Comparison of ENCODE assay signal across 13 mouse cellular contexts in genomic region chr8:115150446-115151109, GRCm38 (mm10).
DNase-seq lines count a peak whose midpoint lies in the region; ATAC-seq and TF ChIP-seq lines count a peak whose summit lies in the region.
"Had no signal": no experiment of that assay in that cellular context is flagged by ENCODE, and none has a peak within 500 bp of the region (broad histone marks: within the 10 kb centered on the region; RNA-seq: fewer than 3 reads in every experiment).

No protein-coding gene starts in this region.

- no peak for DNase-seq in hindbrain, embryonic 14.5 days (ENCODE audit: low spot score)
- no peak for DNase-seq in testis, postnatal 14 days (ENCODE audit: low spot score)
- no peak for DNase-seq in urinary bladder, adult 2 months (ENCODE audit: low spot score)
- DNase-seq: cerebellum, postnatal 36 days; kidney, adult 2 months; spleen, adult 18-20 months; thymus, postnatal 14 days had no signal

- H3K9me3 ChIP-seq in forebrain, embryonic 12.5 days: no peaks in the 10 kb centered on the region
- H3K9me3 ChIP-seq in forebrain, embryonic 16.5 days (ENCODE audit: control insufficient read depth, low read length): no peaks in the 10 kb centered on the region
- peaks cover 5% of the 10 kb centered on the region; the same call in 1 of the 2 replicates for H3K9me3 ChIP-seq in E14TG2a.4 (ENCODE audit: low read length)
- no peaks in the 10 kb centered on the region for H3K9me3 ChIP-seq in hindbrain, embryonic 14.5 days (ENCODE audit: control insufficient read depth, low read length)
- no peaks in the 10 kb centered on the region for H3K9me3 ChIP-seq in liver, embryonic 16.5 days (replicated peaks; ENCODE audit: control insufficient read depth, low read length)
- H3K9me3 ChIP-seq: limb, embryonic 12.5 days had no signal

- no peak overlapping the region for H3K27ac ChIP-seq in forebrain, embryonic 12.5 days
- no peak overlapping the region for H3K27ac ChIP-seq in forebrain, embryonic 16.5 days (ENCODE audit: low read length)
- no peak overlapping the region for H3K27ac ChIP-seq in hindbrain, embryonic 14.5 days
- H3K27ac ChIP-seq in liver, embryonic 16.5 days (ENCODE audit: low read length): no peak overlapping the region
- H3K27ac ChIP-seq: limb, embryonic 12.5 days had no signal

- peaks cover 50% of the 10 kb centered on the region for H3K27me3 ChIP-seq in forebrain, embryonic 12.5 days
- peaks cover 42% of the 10 kb centered on the region for H3K27me3 ChIP-seq in forebrain, embryonic 16.5 days (replicated peaks; ENCODE audit: control insufficient read depth, insufficient read depth, low read length)
- peaks cover 24% of the 10 kb centered on the region for H3K27me3 ChIP-seq in E14TG2a.4 (ENCODE audit: insufficient read depth, low read length)
- 0 out of 2 replicates have a peak, but pooled peaks cover 3% of the 10 kb centered on the region for H3K27me3 ChIP-seq in hindbrain, embryonic 14.5 days (ENCODE audit: control insufficient read depth, insufficient read depth, low read length)
- H3K27me3 ChIP-seq in liver, embryonic 16.5 days (ENCODE audit: control insufficient read depth, insufficient read depth, low read depth, low read length): no peaks in the 10 kb centered on the region

- WGBS in forebrain, embryonic 12.5 days: 56% methylated on average over 24 of the region's 24 CpGs
- WGBS in forebrain, embryonic 16.5 days: 47% methylated on average over 24 of the region's 24 CpGs
- 39% methylated on average over 24 of the region's 24 CpGs for WGBS in hindbrain, embryonic 14.5 days
- 47% methylated on average over 24 of the region's 24 CpGs for WGBS in liver, embryonic 16.5 days (ENCODE audit: insufficient replicate concordance)

- H3K9ac ChIP-seq in forebrain, embryonic 12.5 days: no peak overlapping the region
- no peak overlapping the region for H3K9ac ChIP-seq in forebrain, embryonic 16.5 days (replicated peaks; ENCODE audit: low read depth, low read length)
- 0 out of 2 replicates have a peak overlapping the region, but pooled peaks have one; percentile 16 for H3K9ac ChIP-seq in hindbrain, embryonic 14.5 days
- no peak overlapping the region for H3K9ac ChIP-seq in liver, embryonic 16.5 days (ENCODE audit: low read depth, low read length)
- H3K9ac ChIP-seq: limb, embryonic 12.5 days had no signal

- no peak overlapping the region for H3K4me2 ChIP-seq in forebrain, embryonic 12.5 days
- no peak overlapping the region for H3K4me2 ChIP-seq in forebrain, embryonic 16.5 days (ENCODE audit: low read length)
- H3K4me2 ChIP-seq in hindbrain, embryonic 14.5 days (replicated peaks): no peak overlapping the region
- no peak overlapping the region; the same call in 1 of the 2 replicates for H3K4me2 ChIP-seq in liver, embryonic 16.5 days (ENCODE audit: low read depth, low read length)
- H3K4me2 ChIP-seq: limb, embryonic 12.5 days had no signal

- H3K4me3 ChIP-seq in forebrain, embryonic 12.5 days (replicated peaks): no peak overlapping the region
- H3K4me3 ChIP-seq in forebrain, embryonic 16.5 days (replicated peaks; ENCODE audit: low read length): no peak overlapping the region
- H3K4me3 ChIP-seq in E14TG2a.4 (replicated peaks; ENCODE audit: low read length): peak overlapping the region; percentile 49
- no peak overlapping the region for H3K4me3 ChIP-seq in hindbrain, embryonic 14.5 days (replicated peaks; ENCODE audit: low read length)
- no peak overlapping the region for H3K4me3 ChIP-seq in liver, embryonic 16.5 days (ENCODE audit: low read depth, low read length)
- H3K4me3 ChIP-seq: limb, embryonic 12.5 days had no signal

- no peaks in the 10 kb centered on the region for H3K36me3 ChIP-seq in forebrain, embryonic 12.5 days (replicated peaks)
- no peaks in the 10 kb centered on the region for H3K36me3 ChIP-seq in forebrain, embryonic 16.5 days (ENCODE audit: control insufficient read depth, insufficient read depth)
- no peaks in the 10 kb centered on the region for H3K36me3 ChIP-seq in E14TG2a.4 (ENCODE audit: insufficient read depth, low read length)
- no peaks in the 10 kb centered on the region for H3K36me3 ChIP-seq in hindbrain, embryonic 14.5 days (replicated peaks; ENCODE audit: control insufficient read depth, insufficient read depth)
- H3K36me3 ChIP-seq in liver, embryonic 16.5 days (ENCODE audit: control insufficient read depth, insufficient read depth): no peaks in the 10 kb centered on the region
- H3K36me3 ChIP-seq: limb, embryonic 12.5 days had no signal

- no peak for TF ChIP-seq CTCF in E14TG2a.4 (conservative IDR thresholded peaks at IDR 0.05; ENCODE audit: low read length)

- peaks cover 27% of the 10 kb centered on the region for H3K4me1 ChIP-seq in forebrain, embryonic 12.5 days
- peaks cover 16% of the 10 kb centered on the region for H3K4me1 ChIP-seq in forebrain, embryonic 16.5 days (replicated peaks; ENCODE audit: control insufficient read depth, insufficient read depth, low read length)
- H3K4me1 ChIP-seq in E14TG2a.4 (replicated peaks; ENCODE audit: low read depth, low read length): no peaks in the 10 kb centered on the region; the same call in 1 of the 2 replicates
- H3K4me1 ChIP-seq in hindbrain, embryonic 14.5 days (replicated peaks; ENCODE audit: control insufficient read depth, insufficient read depth, low read length): peaks cover 18% of the 10 kb centered on the region
- no peaks in the 10 kb centered on the region; the same call in 1 of the 2 replicates for H3K4me1 ChIP-seq in liver, embryonic 16.5 days (ENCODE audit: control insufficient read depth, low read depth, low read length)

- 0 out of 2 replicates have a peak, but pooled peaks have one; percentile 33 for ATAC-seq in forebrain, embryonic 12.5 days (ENCODE audit: low FRiP score)
- ATAC-seq in forebrain, embryonic 16.5 days: no peak
- no peak for ATAC-seq in hindbrain, embryonic 14.5 days (ENCODE audit: low FRiP score)
- ATAC-seq in liver, embryonic 16.5 days (ENCODE audit: low read depth): peak; percentile 77
- ATAC-seq in cerebellum, adult (ENCODE audit: insufficient number of reproducible peaks, low FRiP score, low TSS enrichment): no peak

Comparison
In these comparisons a context has a peak if more than half of its experiments do, and no peak if none do; other contexts are left out.
1. ATAC-seq: peak in forebrain, embryonic 12.5 days (single experiment) and liver, embryonic 16.5 days (single experiment); none in forebrain, embryonic 16.5 days (single experiment), hindbrain, embryonic 14.5 days (single experiment) and cerebellum, adult (single experiment).